Mouse (Mus musculus): Measurements from ENCODE around the gene Zfp580. TPM values are rescaled to one million over a fixed set of nuclear protein-coding genes. Genes with fewer than 3 reads are reported as not detected.
A peak's percentile ranks its signal among the peaks of the same experiment; 100 is the strongest.

Gene Zfp580
- polyA plus RNA-seq, 1 experiment from 2014 or later, result 44.6 TPM

DNA sequence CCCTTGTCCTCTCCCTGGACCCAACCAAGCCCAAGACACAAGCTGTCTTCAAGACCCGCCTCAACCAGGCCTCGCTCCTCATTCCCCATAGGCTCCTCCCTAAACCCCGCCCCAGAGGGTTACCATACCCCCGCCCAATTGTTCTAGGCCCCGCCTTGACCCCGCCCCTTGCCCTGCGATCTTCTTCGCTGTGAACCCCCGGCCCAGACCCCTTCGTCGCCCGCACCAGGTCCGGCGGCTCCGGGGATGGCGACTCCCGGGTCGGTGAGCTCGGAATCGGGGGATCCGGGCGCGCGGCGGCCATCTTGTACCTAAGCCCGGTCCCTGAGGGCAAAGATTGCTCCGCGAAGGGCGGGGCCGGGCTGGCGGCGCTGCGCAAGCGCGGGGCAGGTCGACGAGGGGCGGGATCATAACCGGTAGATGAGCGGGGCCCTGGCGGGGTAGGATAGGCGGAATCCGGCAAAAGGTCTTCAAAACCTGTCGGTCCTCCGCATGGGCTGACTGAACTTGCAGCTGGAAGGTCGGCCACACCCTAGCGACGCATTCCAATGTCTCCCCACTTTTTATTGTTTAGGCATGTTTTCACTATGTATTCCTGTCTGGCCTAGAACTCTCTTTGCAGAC, 13.1 kb upstream of the Zfp580 start, which contains the start of gene Zfp784:
Zfp784 (minus strand) TSS at position 338 of the 624 bp plus-strand sequence.
- Histone ChIP-seq H3K27me3 (ENCODE audit: control insufficient read depth, insufficient read depth, low read length) (no peaks in the 10 kb centered on the region), H3K27ac (ENCODE audit: low read depth, low read length) (peak within 1 kb of the TSS; percentile 93), H3K4me3 (ENCODE audit: low read depth, low read length) (peak within 1 kb of the TSS; percentile 64), H3K36me3 (ENCODE audit: control insufficient read depth, insufficient read depth, low read length) (peaks cover 2% of the 10 kb centered on the region; the same call in 1 of the 2 replicates), H3K9ac (ENCODE audit: low read length) (peak within 1 kb of the TSS; percentile 75), H3K9me3 (ENCODE audit: control insufficient read depth, low read length) (no peaks in the 10 kb centered on the region), H3K4me2 (ENCODE audit: low read depth, low read length, severe bottlenecking) (peak within 1 kb of the TSS; percentile 49), H3K4me1 (replicated peaks; ENCODE audit: control insufficient read depth, insufficient read depth, low read length) (no peaks in the 10 kb centered on the region)
- peak; percentile 95 for DNase-seq (ENCODE audit: low spot score)
- peak; percentile 96 for ATAC-seq (replicated peaks; ENCODE audit: low FRiP score)
- under 1% methylated on average over 48 of the region's 48 CpGs for WGBS

DNA sequence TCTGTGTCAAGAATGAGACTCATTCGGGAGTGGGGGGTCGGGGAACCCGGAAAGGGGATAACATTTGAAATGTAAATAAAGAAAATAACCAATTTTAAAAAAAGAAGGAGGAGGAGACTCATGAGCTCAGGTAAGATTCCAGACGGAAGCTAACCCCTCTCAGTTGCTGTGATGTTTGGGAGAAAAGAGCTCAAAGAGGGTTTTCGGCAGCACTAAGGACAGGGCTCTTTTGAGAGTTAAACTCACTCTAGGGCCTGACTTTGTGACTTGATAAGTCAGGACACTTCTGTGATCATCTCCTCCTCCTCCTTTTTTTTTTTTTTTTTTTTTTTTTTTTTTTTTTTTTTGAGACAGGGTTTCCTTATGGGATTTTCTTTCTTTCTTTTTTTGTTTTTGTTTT, 12.4 kb upstream of the Zfp580 start:
- no peak for DNase-seq (ENCODE audit: low spot score)
- peak overlapping the region; percentile 93; the same call in 1 of the 2 replicates for H3K27ac ChIP-seq (ENCODE audit: low read depth, low read length)
- 39% methylated on average over 5 of the region's 5 CpGs for WGBS
- H3K4me2 ChIP-seq (ENCODE audit: low read depth, low read length, severe bottlenecking), result peak overlapping the region; percentile 49
- H3K4me3 ChIP-seq (ENCODE audit: low read depth, low read length), result peak overlapping the region; percentile 64
- no peak for ATAC-seq (replicated peaks; ENCODE audit: low FRiP score)
- H3K36me3 ChIP-seq (ENCODE audit: control insufficient read depth, insufficient read depth, low read length), result peaks cover 2% of the 10 kb centered on the region; the same call in 1 of the 2 replicates
- no peaks in the 10 kb centered on the region for H3K27me3 ChIP-seq (ENCODE audit: control insufficient read depth, insufficient read depth, low read length)
- H3K9me3 ChIP-seq (ENCODE audit: control insufficient read depth, low read length), result no peaks in the 10 kb centered on the region
- H3K4me1 ChIP-seq (replicated peaks; ENCODE audit: control insufficient read depth, insufficient read depth, low read length), result no peaks in the 10 kb centered on the region
- peak overlapping the region; percentile 75 for H3K9ac ChIP-seq (ENCODE audit: low read length)

DNA sequence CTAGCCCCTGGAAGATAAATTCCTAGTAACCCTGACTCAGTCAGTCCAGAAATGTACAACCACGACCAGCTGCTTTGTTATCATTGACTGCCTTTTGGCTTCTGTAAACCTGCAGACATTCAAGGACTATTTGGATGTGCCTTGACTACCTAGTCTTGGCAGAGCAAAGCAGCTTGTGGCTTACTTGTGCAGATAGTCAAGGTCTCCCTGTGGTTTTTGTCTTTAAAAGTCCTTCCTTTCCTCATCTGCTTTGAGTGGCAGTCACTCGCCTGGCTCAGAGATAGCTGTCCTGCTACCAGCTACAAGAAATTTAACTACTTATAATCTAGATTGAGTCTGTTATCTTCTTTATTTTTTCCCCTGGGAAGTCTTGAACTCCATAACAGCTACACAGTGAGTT, 6.4 kb upstream of the Zfp580 start:
- H3K36me3 ChIP-seq (ENCODE audit: control insufficient read depth, insufficient read depth, low read length), result no peaks in the 10 kb centered on the region
- no peaks in the 10 kb centered on the region for H3K9me3 ChIP-seq (ENCODE audit: control insufficient read depth, low read length)
- no peak overlapping the region for H3K27ac ChIP-seq (ENCODE audit: low read depth, low read length)
- H3K4me1 ChIP-seq (replicated peaks; ENCODE audit: control insufficient read depth, insufficient read depth, low read length), result no peaks in the 10 kb centered on the region
- 77% methylated on average over 2 of the region's 2 CpGs for WGBS
- no peak overlapping the region for H3K9ac ChIP-seq (ENCODE audit: low read length)
- H3K4me2 ChIP-seq (ENCODE audit: low read depth, low read length, severe bottlenecking), result no peak overlapping the region
- H3K4me3 ChIP-seq (ENCODE audit: low read depth, low read length), result no peak overlapping the region
- DNase-seq (ENCODE audit: low spot score), result no peak
- ATAC-seq (replicated peaks; ENCODE audit: low FRiP score), result no peak
- no peaks in the 10 kb centered on the region for H3K27me3 ChIP-seq (ENCODE audit: control insufficient read depth, insufficient read depth, low read length)

DNA sequence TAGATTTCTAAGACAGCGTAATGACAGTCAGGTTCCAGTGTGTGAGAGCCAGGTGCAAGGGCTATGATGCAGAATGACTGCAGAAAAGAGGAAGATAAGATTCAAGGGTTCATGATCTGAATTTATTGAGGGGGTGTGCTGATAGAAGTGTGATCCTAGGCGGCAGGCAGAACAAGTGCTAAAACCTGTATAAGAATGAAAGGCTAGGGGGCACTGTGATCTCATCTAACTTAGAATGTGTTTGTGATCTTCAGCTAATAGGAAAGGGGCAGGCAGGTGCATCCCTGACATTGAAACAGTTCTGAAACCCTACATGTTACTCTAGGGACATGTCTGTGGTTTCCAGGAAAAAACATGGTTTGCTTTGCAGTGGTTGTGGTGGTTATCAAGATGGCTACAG, 5.2 kb upstream of the Zfp580 start:
- no peak overlapping the region for H3K4me3 ChIP-seq (ENCODE audit: low read depth, low read length)
- H3K36me3 ChIP-seq (ENCODE audit: control insufficient read depth, insufficient read depth, low read length), result no peaks in the 10 kb centered on the region
- H3K9me3 ChIP-seq (ENCODE audit: control insufficient read depth, low read length), result no peaks in the 10 kb centered on the region
- H3K4me1 ChIP-seq (replicated peaks; ENCODE audit: control insufficient read depth, insufficient read depth, low read length), result no peaks in the 10 kb centered on the region
- DNase-seq (ENCODE audit: low spot score) (no peak), ATAC-seq (replicated peaks; ENCODE audit: low FRiP score) (no peak)
- no peaks in the 10 kb centered on the region for H3K27me3 ChIP-seq (ENCODE audit: control insufficient read depth, insufficient read depth, low read length)
- 72% methylated on average over 2 of the region's 2 CpGs for WGBS
- no peak overlapping the region for H3K9ac ChIP-seq (ENCODE audit: low read length)
- H3K4me2 ChIP-seq (ENCODE audit: low read depth, low read length, severe bottlenecking), result no peak overlapping the region
- no peak overlapping the region for H3K27ac ChIP-seq (ENCODE audit: low read depth, low read length)

DNA sequence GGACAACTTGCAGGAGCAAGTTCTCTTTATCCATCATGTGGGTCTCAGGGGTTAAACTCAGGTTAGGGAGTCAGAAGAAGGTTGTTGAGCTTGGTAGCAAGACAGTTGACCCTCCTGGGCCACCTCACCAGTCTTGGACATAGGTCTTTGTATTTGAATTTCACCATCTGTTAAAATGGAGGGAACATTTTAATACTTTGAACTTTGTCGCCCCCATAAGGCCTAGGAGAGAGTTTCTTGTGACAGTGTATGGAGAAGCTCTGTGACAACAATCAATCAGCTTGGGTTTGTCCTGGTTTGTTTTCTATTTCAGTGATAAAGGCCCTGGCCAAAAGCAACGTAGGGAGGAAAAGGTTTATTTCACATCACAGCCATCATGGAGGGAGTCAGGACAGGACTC, 4.0 kb upstream of the Zfp580 start:
- WGBS, result 41% methylated on average over 2 of the region's 2 CpGs
- Histone ChIP-seq H3K36me3 (ENCODE audit: control insufficient read depth, insufficient read depth, low read length) (no peaks in the 10 kb centered on the region), H3K4me3 (ENCODE audit: low read depth, low read length) (no peak overlapping the region), H3K4me2 (ENCODE audit: low read depth, low read length, severe bottlenecking) (no peak overlapping the region), H3K4me1 (replicated peaks; ENCODE audit: control insufficient read depth, insufficient read depth, low read length) (peaks cover 4% of the 10 kb centered on the region), H3K27ac (ENCODE audit: low read depth, low read length) (no peak overlapping the region), H3K9ac (ENCODE audit: low read length) (no peak overlapping the region), H3K27me3 (ENCODE audit: control insufficient read depth, insufficient read depth, low read length) (peaks cover 3% of the 10 kb centered on the region; the same call in 1 of the 2 replicates), H3K9me3 (ENCODE audit: control insufficient read depth, low read length) (no peaks in the 10 kb centered on the region)
- ATAC-seq (replicated peaks; ENCODE audit: low FRiP score) (no peak), DNase-seq (ENCODE audit: low spot score) (no peak)

DNA sequence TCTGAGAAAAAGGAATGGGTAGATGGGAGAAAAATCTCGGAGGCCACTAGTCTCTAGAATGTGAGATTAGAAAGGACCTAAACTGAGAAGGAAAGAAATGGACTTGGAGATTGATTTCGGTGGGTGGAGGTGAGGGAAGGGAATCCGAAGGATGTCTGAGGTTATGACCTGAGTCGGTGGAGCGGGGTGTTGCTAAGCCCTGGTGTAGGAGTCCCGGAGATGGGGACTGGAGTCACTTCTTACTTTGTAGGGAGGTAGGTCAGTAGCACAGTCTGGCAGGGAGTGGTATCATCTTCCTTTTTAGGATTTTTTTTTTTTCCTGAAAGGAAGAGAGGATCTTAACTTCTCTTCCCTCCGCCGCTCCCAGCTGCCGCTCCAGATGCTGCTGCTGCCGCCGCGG, 1.1 kb downstream of the Zfp580 start:
- no peaks in the 10 kb centered on the region for H3K36me3 ChIP-seq (ENCODE audit: control insufficient read depth, insufficient read depth, low read length)
- H3K4me1 ChIP-seq (replicated peaks; ENCODE audit: control insufficient read depth, insufficient read depth, low read length), result peaks cover 26% of the 10 kb centered on the region
- no peak for ATAC-seq (replicated peaks; ENCODE audit: low FRiP score)
- peak overlapping the region; percentile 92 for H3K9ac ChIP-seq (ENCODE audit: low read length)
- H3K27ac ChIP-seq (ENCODE audit: low read depth, low read length), result no peak overlapping the region
- no peak for DNase-seq (ENCODE audit: low spot score)
- 5% methylated on average over 9 of the region's 12 CpGs for WGBS
- H3K4me3 ChIP-seq (ENCODE audit: low read depth, low read length), result peak overlapping the region; percentile 77
- H3K27me3 ChIP-seq (ENCODE audit: control insufficient read depth, insufficient read depth, low read length), result peaks cover 52% of the 10 kb centered on the region
- no peaks in the 10 kb centered on the region for H3K9me3 ChIP-seq (ENCODE audit: control insufficient read depth, low read length)
- peak overlapping the region; percentile 93 for H3K4me2 ChIP-seq (ENCODE audit: low read depth, low read length, severe bottlenecking)

DNA sequence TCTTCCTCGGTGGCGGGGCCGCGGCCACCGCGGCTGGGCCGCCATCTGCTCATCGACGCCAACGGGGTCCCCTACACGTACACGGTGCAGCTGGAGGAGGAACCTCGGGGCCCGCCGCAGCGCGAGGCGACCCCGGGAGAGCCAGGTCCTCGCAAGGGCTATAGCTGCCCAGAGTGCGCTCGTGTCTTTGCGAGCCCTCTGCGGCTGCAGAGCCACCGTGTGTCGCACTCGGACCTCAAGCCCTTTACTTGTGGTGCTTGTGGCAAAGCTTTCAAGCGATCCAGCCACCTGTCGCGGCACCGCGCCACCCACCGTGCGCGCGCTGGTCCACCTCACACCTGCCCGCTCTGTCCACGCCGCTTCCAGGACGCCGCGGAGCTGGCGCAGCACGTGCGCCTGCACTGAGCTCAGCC, 1.6 kb downstream of the Zfp580 start:
- Histone ChIP-seq H3K36me3 (ENCODE audit: control insufficient read depth, insufficient read depth, low read length) (no peaks in the 10 kb centered on the region), H3K4me1 (replicated peaks; ENCODE audit: control insufficient read depth, insufficient read depth, low read length) (peaks cover 26% of the 10 kb centered on the region), H3K9me3 (ENCODE audit: control insufficient read depth, low read length) (no peaks in the 10 kb centered on the region), H3K9ac (ENCODE audit: low read length) (peak overlapping the region; percentile 49), H3K4me2 (ENCODE audit: low read depth, low read length, severe bottlenecking) (peak overlapping the region; percentile 93), H3K27ac (ENCODE audit: low read depth, low read length) (no peak overlapping the region), H3K4me3 (ENCODE audit: low read depth, low read length) (peak overlapping the region; percentile 77), H3K27me3 (ENCODE audit: control insufficient read depth, insufficient read depth, low read length) (peaks cover 54% of the 10 kb centered on the region)
- no peak for ATAC-seq (replicated peaks; ENCODE audit: low FRiP score)
- DNase-seq (ENCODE audit: low spot score), result no peak
- 2% methylated on average over 41 of the region's 45 CpGs for WGBS

DNA sequence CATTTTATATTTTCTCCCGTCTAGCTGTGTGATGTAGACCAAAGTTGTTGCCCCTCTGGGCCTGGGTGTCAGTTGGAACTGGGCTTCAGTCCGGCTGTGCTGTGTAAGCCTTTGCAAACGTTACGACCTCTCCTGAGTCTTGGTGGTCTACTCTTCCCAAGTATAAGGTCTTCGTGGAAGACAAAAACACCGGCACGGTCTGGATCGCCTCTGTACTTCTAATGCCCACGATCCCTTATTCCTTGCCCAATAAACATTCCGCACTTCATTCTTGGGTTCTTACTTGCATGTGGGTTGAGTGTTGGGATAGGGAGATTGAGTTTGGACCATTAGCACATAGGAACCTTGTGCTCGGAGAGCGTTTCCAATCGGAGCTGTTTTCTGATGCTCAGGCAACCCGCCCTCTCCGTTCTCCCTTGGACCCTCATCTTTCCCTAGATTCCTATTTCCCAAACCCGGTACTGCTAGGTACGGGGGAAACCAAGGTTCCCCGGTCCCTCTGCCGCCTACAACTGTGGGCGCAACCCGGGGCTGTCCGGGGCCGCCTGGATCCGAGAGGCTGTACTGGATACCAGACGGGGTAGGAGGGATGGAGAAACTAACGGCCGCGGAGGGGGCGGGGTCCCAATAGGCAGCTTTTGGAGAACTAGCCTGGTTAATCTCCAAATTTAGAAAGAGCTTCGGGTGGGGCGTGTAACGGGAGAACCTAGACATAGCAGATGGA, 2.3 kb downstream of the Zfp580 start:
- Histone ChIP-seq H3K4me1 (replicated peaks; ENCODE audit: control insufficient read depth, insufficient read depth, low read length) (peaks cover 26% of the 10 kb centered on the region), H3K4me2 (ENCODE audit: low read depth, low read length, severe bottlenecking) (peak overlapping the region; percentile 93), H3K4me3 (ENCODE audit: low read depth, low read length) (peak overlapping the region; percentile 77), H3K9me3 (ENCODE audit: control insufficient read depth, low read length) (no peaks in the 10 kb centered on the region), H3K27me3 (ENCODE audit: control insufficient read depth, insufficient read depth, low read length) (peaks cover 59% of the 10 kb centered on the region), H3K36me3 (ENCODE audit: control insufficient read depth, insufficient read depth, low read length) (no peaks in the 10 kb centered on the region), H3K27ac (ENCODE audit: low read depth, low read length) (no peak overlapping the region), H3K9ac (ENCODE audit: low read length) (peak overlapping the region; percentile 49)
- ATAC-seq (replicated peaks; ENCODE audit: low FRiP score) (no peak), DNase-seq (ENCODE audit: low spot score) (no peak)
- WGBS, result 8% methylated on average over 32 of the region's 32 CpGs

Data from forebrain, embryonic 11.5 days (tissue).